Mouse (Mus musculus) gastrocnemius, postnatal 4 days (tissue): ENCODE measurements around the gene Notch2. TPM values are rescaled to one million over a fixed set of nuclear protein-coding genes. Genes with fewer than 3 reads are reported as not detected.
A peak's percentile ranks its signal among the peaks of the same experiment; 100 is the strongest.
"Not testable (repeated sequence)": the region's sequence is repeated elsewhere in the genome, so short reads cannot be mapped to it uniquely, and the experiment has no call there.

ENCODE experiments used
- DNase-seq, 2 experiments: peaks; one replicate each; pipeline ENCODE4 v3.0.0; 2021 to 2022; ENCODE audit warnings: low spot score in 2 of 2, mixed read lengths in 2 of 2
- total RNA-seq, 2 experiments: library from RNA; stranded (reverse); gene quantifications; 2 replicates each; pipeline ENCODE4 v1.2.3; 2021

Gene Notch2
- total RNA-seq, 2 experiments from 2014 or later: 63.4 to 63.7 TPM

GRCm38 (mm10) chr3:98027371-98027774 lies 14.0 kb downstream of the Notch2 start:
- peak in 1 of 2 experiments; percentile 13 for DNase-seq

GRCm38 (mm10) chr3:98028072-98028471 lies 14.7 kb downstream of the Notch2 start:
- peak in 1 of 2 experiments; percentile 9 for DNase-seq

- peak in 1 of 2 experiments; percentile 28 for DNase-seq
These were observed 15.6 kb downstream of the Notch2 start for GRCm38 (mm10) chr3:98028936-98029335.

GRCm38 (mm10) chr3:98031104-98031503 lies 17.8 kb downstream of the Notch2 start:
- DNase-seq: no peak

- DNase-seq: no peak
These were observed 18.9 kb downstream of the Notch2 start for GRCm38 (mm10) chr3:98032191-98032590.

- DNase-seq: no peak
These were observed 19.6 kb downstream of the Notch2 start for GRCm38 (mm10) chr3:98032944-98033343.

GRCm38 (mm10) chr3:98034622-98035593 lies 21.6 kb downstream of the Notch2 start:
- DNase-seq: no peak

- no peak for DNase-seq
These were observed 22.8 kb downstream of the Notch2 start for GRCm38 (mm10) chr3:98036161-98036560.

- no peak for DNase-seq
These were observed 23.8 kb downstream of the Notch2 start for GRCm38 (mm10) chr3:98037151-98037550.

GRCm38 (mm10) chr3:98038658-98039057 lies 25.3 kb downstream of the Notch2 start:
- DNase-seq: no peak

GRCm38 (mm10) chr3:98039223-98039622 lies 25.9 kb downstream of the Notch2 start:
- DNase-seq: no peak

GRCm38 (mm10) chr3:98039666-98040456 lies 26.5 kb downstream of the Notch2 start:
- DNase-seq: no peak

GRCm38 (mm10) chr3:98040836-98041235 lies 27.5 kb downstream of the Notch2 start:
- DNase-seq: no peak

GRCm38 (mm10) chr3:98042301-98042700 lies 29.0 kb downstream of the Notch2 start:
- no peak for DNase-seq

GRCm38 (mm10) chr3:98042955-98043456 lies 29.7 kb downstream of the Notch2 start:
- peak in 1 of 2 experiments; percentile 66 for DNase-seq

- DNase-seq: no peak
These were observed 30.3 kb downstream of the Notch2 start for GRCm38 (mm10) chr3:98043669-98044068.

- no peak for DNase-seq
These were observed 31.5 kb downstream of the Notch2 start for GRCm38 (mm10) chr3:98044768-98045368.

GRCm38 (mm10) chr3:98045465-98046148 lies 32.3 kb downstream of the Notch2 start:
- no peak for DNase-seq

GRCm38 (mm10) chr3:98046305-98046704 lies 33.0 kb downstream of the Notch2 start:
- DNase-seq: no peak

GRCm38 (mm10) chr3:98049671-98050070 lies 36.3 kb downstream of the Notch2 start:
- DNase-seq: no peak

GRCm38 (mm10) chr3:98050086-98050485 lies 36.8 kb downstream of the Notch2 start:
- not testable (repeated sequence) for DNase-seq
